16 mouse cellular contexts compared by ENCODE assay signal in genomic region chr1:190417326-190417725, GRCm38 (mm10).
A peak's percentile ranks its signal among the peaks of the same experiment; 100 is the strongest.
DNase-seq lines count a peak whose midpoint lies in the region; ATAC-seq and TF ChIP-seq lines count a peak whose summit lies in the region.
"Had no signal": no experiment of that assay in that cellular context is flagged by ENCODE, and none has a peak within 500 bp of the region (broad histone marks: within the 10 kb centered on the region; RNA-seq: fewer than 3 reads in every experiment).

No protein-coding gene starts in this region.

- WGBS in embryonic facial prominence, embryonic 14.5 days = 5% methylated on average over 11 of the region's 11 CpGs

- DNase-seq in lung, postnatal 10 days = peak; percentile 9
- DNase-seq in lung, postnatal 25 days (ENCODE audit: low spot score) = no peak
- DNase-seq in brain, embryonic 14.5 days (ENCODE audit: low read depth) = peak; percentile 42
- DNase-seq in embryonic facial prominence, embryonic 14.5 days (ENCODE audit: low spot score) = peak; percentile 5
- no peak for DNase-seq in layer of hippocampus, adult 8-10 months (ENCODE audit: low spot score in 2 of 2)
- DNase-seq in thymus, postnatal 4 days = no peak
- no peak for DNase-seq in layer of hippocampus, postnatal 36 days
- DNase-seq: adrenal gland, postnatal 14 days; cerebellum, adult 18-20 months; forebrain, postnatal 0 days; gastrocnemius, postnatal 10 days; heart, adult 2 months had no signal

- no peak overlapping the region for H3K27ac ChIP-seq in embryonic facial prominence, embryonic 14.5 days (replicated peaks; ENCODE audit: low read depth, low read length)
- H3K27ac ChIP-seq: heart, adult 2 months; heart, embryonic 15.5 days; limb, embryonic 13.5 days; liver, embryonic 14.5 days had no signal

- H3K9ac ChIP-seq in embryonic facial prominence, embryonic 14.5 days (ENCODE audit: low read depth, low read length) = no peak overlapping the region
- H3K9ac ChIP-seq: forebrain, postnatal 0 days; heart, embryonic 15.5 days; limb, embryonic 13.5 days; liver, embryonic 14.5 days had no signal

- no peak overlapping the region for H3K4me3 ChIP-seq in embryonic facial prominence, embryonic 14.5 days (ENCODE audit: low read depth, low read length)
- H3K4me3 ChIP-seq: heart, adult 2 months; heart, embryonic 15.5 days; limb, embryonic 13.5 days had no signal

- no peak overlapping the region for H3K4me2 ChIP-seq in embryonic facial prominence, embryonic 14.5 days (ENCODE audit: low read depth, low read length)
- H3K4me2 ChIP-seq: heart, embryonic 15.5 days; limb, embryonic 13.5 days had no signal

- H3K4me1 ChIP-seq in embryonic facial prominence, embryonic 14.5 days (ENCODE audit: control insufficient read depth, insufficient read depth, low read length) = no peaks in the 10 kb centered on the region

- TF ChIP-seq CTCF in brain, embryonic 14.5 days (IDR thresholded peaks at IDR 0.05; ENCODE audit: borderline replicate concordance, extremely low read depth, insufficient read depth, insufficient read length) = no peak

- ATAC-seq in embryonic facial prominence, embryonic 14.5 days (ENCODE audit: low read depth) = no peak
- ATAC-seq: forebrain, postnatal 0 days; lung, postnatal 0 days had no signal

- no peaks in the 10 kb centered on the region for H3K36me3 ChIP-seq in embryonic facial prominence, embryonic 14.5 days (ENCODE audit: control insufficient read depth, insufficient read depth, low read length)
- H3K36me3 ChIP-seq: heart, embryonic 15.5 days; limb, embryonic 13.5 days had no signal

- H3K27me3 ChIP-seq in embryonic facial prominence, embryonic 14.5 days (replicated peaks; ENCODE audit: control insufficient read depth, insufficient read depth, low read length) = peaks cover 3% of the 10 kb centered on the region; the same call in 1 of the 2 replicates

- H3K9me3 ChIP-seq in embryonic facial prominence, embryonic 14.5 days (ENCODE audit: control insufficient read depth, low read length) = no peaks in the 10 kb centered on the region
- H3K9me3 ChIP-seq: heart, embryonic 15.5 days; limb, embryonic 13.5 days had no signal

- no peak for TF ChIP-seq POLR2A in brain, embryonic 14.5 days (IDR thresholded peaks at IDR 0.05; ENCODE audit: borderline replicate concordance, extremely low read depth, insufficient read depth, insufficient read length, poor library complexity, severe bottlenecking)

Comparison
In these comparisons a context has a peak if more than half of its experiments do, and no peak if none do; other contexts are left out.
1. DNase-seq: peak in lung, postnatal 10 days (single experiment), brain, embryonic 14.5 days (single experiment) and embryonic facial prominence, embryonic 14.5 days (single experiment); none in lung, postnatal 25 days (single experiment), layer of hippocampus, adult 8-10 months (0 of 2), thymus, postnatal 4 days (single experiment) and layer of hippocampus, postnatal 36 days (0 of 2).